Mouse (Mus musculus) embryonic fibroblast, embryonic 13.5 days (primary cell): ENCODE data around the gene Cuedc1.

Source experiments
- CTCF ChIP-seq: IDR thresholded peaks from 2 replicates; pipeline ENCODE4 v1.5.1; 2011; ENCODE audit warnings: mild to moderate bottlenecking, control low read depth, low read length, moderate library complexity, borderline replicate concordance; ENCODE audit not compliant: insufficient read depth
- POLR2A ChIP-seq: IDR thresholded peaks from 2 replicates; pipeline ENCODE4 v1.6.1; 2011; ENCODE audit warnings: low read depth, mild to moderate bottlenecking, control low read depth, low read length, moderate library complexity

GRCm38 (mm10) chr11:88202077-88202476, 104.2 kb downstream of the Cuedc1 start:
- TF ChIP-seq CTCF: no peak
- no peak for TF ChIP-seq POLR2A
